Mouse (Mus musculus): ENCODE data around the gene Pax1. TPM values are rescaled to one million over a fixed set of nuclear protein-coding genes. Genes with fewer than 3 reads are reported as not detected.
A peak's percentile ranks its signal among the peaks of the same experiment; 100 is the strongest.

Gene Pax1
- polyA plus RNA-seq, 1 experiment from 2014 or later = not detected

DNA sequence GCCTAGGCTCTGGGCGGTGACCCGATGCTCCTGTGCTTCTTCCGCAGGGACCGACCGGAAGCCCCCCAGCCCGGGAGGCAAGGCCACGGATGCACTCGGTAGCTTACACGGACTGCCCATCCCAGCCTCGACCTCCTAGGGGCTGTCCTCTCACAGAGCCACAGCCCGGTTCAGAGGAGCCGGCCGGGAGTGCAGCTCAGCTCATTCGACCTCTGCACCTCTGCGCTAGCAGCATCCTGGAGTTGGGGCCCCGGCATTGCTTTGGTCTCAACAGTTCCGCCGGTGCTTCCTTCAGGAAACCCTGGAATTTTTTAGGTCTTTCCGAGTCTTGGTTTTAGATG is 11.9 kb downstream of the Pax1 start:
- DNase-seq (ENCODE audit: low read depth, low spot score) (no peak), ATAC-seq (no peak)
- H3K27me3 ChIP-seq = peaks cover 45% of the 10 kb centered on the region
- ChIA-PET CTCF (no interaction called here), POLR2A (no interaction called here)
- no peak for TF ChIP-seq CTCF (IDR thresholded peaks at IDR 0.05)
- in situ Hi-C loops (cut with MboI; ENCODE audit: low pct_unique_long_range_greater_than_20kb) = no loop called here

DNA sequence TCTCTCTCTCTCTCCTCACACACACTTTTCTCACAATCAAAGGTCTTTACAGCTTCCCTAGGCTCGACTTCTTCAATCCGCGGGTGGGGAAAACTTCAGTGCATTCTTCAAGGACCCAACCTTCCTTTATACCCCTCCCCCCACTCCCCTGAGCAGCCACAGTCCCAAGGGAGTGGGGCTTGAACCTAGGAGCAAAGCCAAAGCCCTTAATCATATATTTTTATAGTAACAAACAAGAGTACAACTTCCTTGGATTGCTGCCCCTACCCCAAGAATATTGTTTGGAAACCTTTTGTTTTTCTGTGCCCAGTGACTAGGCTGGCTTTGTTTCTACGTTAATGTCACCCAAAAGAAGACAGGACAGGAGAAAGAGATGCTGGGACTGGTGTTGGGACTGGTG is 12.5 kb downstream of the Pax1 start:
- ChIA-PET POLR2A (no interaction called here), CTCF (no interaction called here)
- peaks cover 47% of the 10 kb centered on the region for H3K27me3 ChIP-seq
- in situ Hi-C loops (cut with MboI; ENCODE audit: low pct_unique_long_range_greater_than_20kb) = no loop called here
- no peak for TF ChIP-seq CTCF (IDR thresholded peaks at IDR 0.05)
- ATAC-seq = no peak
- no peak for DNase-seq (ENCODE audit: low read depth, low spot score)

GRCm38 (mm10) chr2:147375019-147375715 is 13.4 kb downstream of the Pax1 start:
- DNase-seq (ENCODE audit: low read depth, low spot score) = no peak
- ChIA-PET POLR2A (no interaction called here), CTCF (no interaction called here)
- no peak for ATAC-seq
- TF ChIP-seq CTCF (IDR thresholded peaks at IDR 0.05) = no peak
- peaks cover 45% of the 10 kb centered on the region for H3K27me3 ChIP-seq
- in situ Hi-C loops (cut with MboI; ENCODE audit: low pct_unique_long_range_greater_than_20kb) = no loop called here

DNA sequence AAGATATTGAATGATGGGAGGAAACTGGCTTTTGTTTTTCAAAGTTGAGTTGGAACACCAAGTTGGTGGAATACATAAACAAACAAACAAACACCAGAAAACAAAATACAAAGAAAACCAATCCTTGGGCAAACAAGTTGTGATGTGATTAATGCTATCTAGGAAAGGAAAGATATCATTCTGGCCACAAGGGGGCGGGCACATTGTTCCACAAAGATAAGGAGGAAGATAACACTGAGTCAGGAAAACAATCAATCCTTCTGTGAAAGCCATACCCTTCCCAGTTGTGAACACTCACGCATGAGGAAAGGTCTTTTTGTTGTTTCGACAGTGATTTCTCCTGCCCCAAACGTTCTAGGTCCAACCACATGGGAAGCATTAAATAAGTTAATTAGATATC is 17.2 kb downstream of the Pax1 start:
- DNase-seq (ENCODE audit: low read depth, low spot score) = no peak
- no peak for ATAC-seq
- TF ChIP-seq CTCF (IDR thresholded peaks at IDR 0.05) = peak; percentile 59
- CTCF ChIA-PET = interaction anchor here (1.4 kb wide), 1 partner anchor 15 kb away, joined by 3 read pairs; no protein-coding TSS in a partner anchor
- POLR2A ChIA-PET = no interaction called here
- H3K27me3 ChIP-seq = peaks cover 23% of the 10 kb centered on the region
- in situ Hi-C loops (cut with MboI; ENCODE audit: low pct_unique_long_range_greater_than_20kb) = no loop called here

DNA sequence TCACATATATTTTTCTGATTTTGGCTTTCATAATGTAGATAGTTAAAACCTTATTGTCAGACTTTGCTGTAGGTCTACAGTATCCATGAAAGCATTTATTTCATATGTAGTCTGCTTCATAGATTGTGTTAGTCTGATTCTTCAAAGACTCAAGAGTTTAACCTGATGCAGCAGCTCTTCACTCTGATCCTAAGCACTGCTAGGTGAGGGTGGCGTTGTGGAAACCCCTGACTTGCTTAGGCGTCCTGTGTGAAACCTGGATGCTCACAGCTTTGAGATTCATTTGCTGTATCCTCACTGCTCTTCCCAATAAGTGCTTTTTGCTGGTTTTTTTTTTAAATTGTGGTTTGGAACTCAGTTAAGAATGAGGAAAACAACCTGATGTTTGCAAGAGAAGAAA is 21.6 kb downstream of the Pax1 start:
- POLR2A ChIA-PET = no interaction called here
- CTCF ChIA-PET = no interaction called here
- no peak for ATAC-seq

DNA sequence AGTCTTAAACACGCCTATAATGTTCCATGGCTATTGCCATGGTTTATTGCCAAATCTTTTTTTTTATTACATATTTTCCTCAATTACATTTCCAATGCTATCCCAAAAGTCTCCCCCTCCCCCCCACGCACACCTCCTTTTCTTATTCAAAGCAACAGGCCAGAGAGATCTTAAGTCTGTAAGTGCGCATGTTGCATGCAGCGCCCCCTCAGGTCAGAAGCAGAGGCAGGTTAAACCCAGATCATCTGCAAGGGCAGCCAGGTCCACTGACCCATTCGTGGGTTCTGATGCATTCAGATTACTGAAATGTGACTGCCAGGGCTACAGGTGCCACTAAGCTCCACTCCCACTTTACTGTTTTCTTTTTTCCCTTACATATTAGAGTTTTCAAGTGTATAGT is 25.2 kb downstream of the Pax1 start:
- H3K27me3 ChIP-seq = no peaks in the 10 kb centered on the region
- TF ChIP-seq CTCF (IDR thresholded peaks at IDR 0.05) = peak; percentile 22
- POLR2A ChIA-PET = no interaction called here
- in situ Hi-C loops (cut with MboI; ENCODE audit: low pct_unique_long_range_greater_than_20kb) = no loop called here
- DNase-seq (ENCODE audit: low read depth, low spot score) (no peak), ATAC-seq (no peak)
- CTCF ChIA-PET = no interaction called here

More for the DNA sequence above, 21.6 kb downstream of the Pax1 start:
- peaks cover 5% of the 10 kb centered on the region for H3K27me3 ChIP-seq
- TF ChIP-seq CTCF (IDR thresholded peaks at IDR 0.05) = no peak
- in situ Hi-C loops (cut with MboI; ENCODE audit: low pct_unique_long_range_greater_than_20kb) = loop anchor here (5.0 kb wide), 1 partner anchor 354 kb away; no protein-coding TSS in a partner anchor
- no peak for DNase-seq (ENCODE audit: low read depth, low spot score)

DNA sequence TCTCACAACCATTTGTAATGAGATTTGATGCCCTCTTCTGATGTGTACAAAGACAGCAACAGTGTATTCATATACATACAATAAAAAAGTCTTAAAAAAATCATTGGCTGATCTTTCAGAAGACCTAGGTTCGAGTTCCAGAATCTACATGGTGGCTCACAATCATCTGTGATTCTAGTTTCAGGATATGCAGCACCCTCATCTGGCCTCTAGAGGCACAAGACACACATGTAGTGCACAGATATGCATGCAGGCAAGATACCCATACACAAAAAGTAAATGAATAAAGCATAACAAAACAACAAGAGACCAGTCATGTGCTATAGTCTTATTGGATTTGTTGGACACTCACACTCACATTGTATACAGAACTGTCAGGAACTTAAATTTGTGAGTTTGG is 47.6 kb downstream of the Pax1 start:
- TF ChIP-seq CTCF (IDR thresholded peaks at IDR 0.05) = no peak
- in situ Hi-C loops (cut with MboI; ENCODE audit: low pct_unique_long_range_greater_than_20kb) = no loop called here
- CTCF ChIA-PET = no interaction called here
- no peak for ATAC-seq
- no peak for DNase-seq (ENCODE audit: low read depth, low spot score)
- POLR2A ChIA-PET = no interaction called here
- no peaks in the 10 kb centered on the region for H3K27me3 ChIP-seq

DNA sequence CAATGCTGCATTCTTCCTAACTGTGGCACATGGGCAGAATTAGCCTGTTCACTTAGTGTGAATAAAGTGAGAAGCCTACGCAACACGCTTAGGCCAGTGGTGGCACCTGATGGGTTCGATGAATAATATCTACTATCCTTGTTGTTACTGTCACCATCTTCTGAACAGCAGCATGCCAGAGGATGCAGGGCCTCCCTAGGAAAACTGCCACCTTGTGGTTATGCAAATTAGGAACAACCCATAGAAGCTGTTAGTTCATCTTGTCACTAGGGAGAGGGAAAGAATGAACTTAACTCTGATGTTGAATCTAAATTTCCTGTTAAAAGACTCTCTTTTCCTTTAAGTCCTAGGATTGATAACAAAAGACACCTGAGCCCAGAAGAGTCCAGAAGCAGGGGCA is 53.3 kb downstream of the Pax1 start:
- POLR2A ChIA-PET = no interaction called here
- CTCF ChIA-PET = no interaction called here

DNA sequence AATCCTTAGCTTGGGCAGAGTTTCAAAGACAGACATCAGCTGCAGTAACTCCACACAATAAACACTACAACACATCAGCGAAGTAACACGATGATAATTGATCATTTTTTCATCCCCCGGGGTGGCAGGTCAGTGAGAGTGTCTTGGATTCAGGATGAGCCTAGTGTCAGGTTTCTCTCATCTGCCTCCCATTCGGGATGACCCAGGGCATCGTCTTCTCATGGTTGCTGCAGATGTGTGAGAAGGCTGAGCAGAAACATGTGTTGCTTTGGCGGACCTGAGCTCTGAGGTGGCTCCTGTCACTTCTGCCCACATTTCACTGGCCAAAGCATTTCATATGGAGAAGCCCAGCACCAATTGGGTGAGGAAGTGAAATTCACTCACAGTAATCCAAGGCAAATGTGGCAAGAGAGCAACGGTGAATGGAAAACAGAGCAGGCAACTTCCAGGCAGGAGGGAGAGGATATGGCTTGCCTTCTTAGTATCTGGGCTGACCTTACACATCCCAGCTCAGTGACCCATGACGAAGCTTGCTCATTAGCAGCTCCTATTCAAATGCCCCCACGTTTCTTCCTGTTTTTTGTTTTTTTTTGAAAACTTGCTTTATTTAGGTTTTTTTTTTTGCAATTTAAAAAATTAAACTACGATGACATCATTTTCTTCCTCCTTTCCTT is 63.0 kb downstream of the Pax1 start:
- ChIA-PET CTCF (interaction anchor here (0.6 kb wide), 1 partner anchor 73 kb away, joined by 3 read pairs; no protein-coding TSS in a partner anchor), POLR2A (no interaction called here)
- DNase-seq (ENCODE audit: low read depth, low spot score) (no peak), ATAC-seq (no peak)
- H3K27me3 ChIP-seq = no peaks in the 10 kb centered on the region
- in situ Hi-C loops (cut with MboI; ENCODE audit: low pct_unique_long_range_greater_than_20kb) = no loop called here
- no peak for TF ChIP-seq CTCF (IDR thresholded peaks at IDR 0.05)

More for the DNA sequence above, 53.3 kb downstream of the Pax1 start:
- no peak for TF ChIP-seq CTCF (IDR thresholded peaks at IDR 0.05)
- in situ Hi-C loops (cut with MboI; ENCODE audit: low pct_unique_long_range_greater_than_20kb) = no loop called here
- no peaks in the 10 kb centered on the region for H3K27me3 ChIP-seq
- no peak for ATAC-seq
- DNase-seq (ENCODE audit: low read depth, low spot score) = no peak

- no peak for DNase-seq (ENCODE audit: low read depth, low spot score)
- in situ Hi-C loops (cut with MboI; ENCODE audit: low pct_unique_long_range_greater_than_20kb) = no loop called here
- no peak for TF ChIP-seq CTCF (IDR thresholded peaks at IDR 0.05)
- POLR2A ChIA-PET = no interaction called here
- no peaks in the 10 kb centered on the region for H3K27me3 ChIP-seq
- CTCF ChIA-PET = no interaction called here
- ATAC-seq = no peak
These were observed 68.1 kb downstream of the Pax1 start for GRCm38 (mm10) chr2:147429607-147430356.

- in situ Hi-C loops (cut with MboI; ENCODE audit: low pct_unique_long_range_greater_than_20kb) = no loop called here
- H3K27me3 ChIP-seq = no peaks in the 10 kb centered on the region
- ChIA-PET POLR2A (no interaction called here), CTCF (no interaction called here)
- no peak for DNase-seq (ENCODE audit: low read depth, low spot score)
- ATAC-seq = no peak
- peak; percentile 53 for TF ChIP-seq CTCF (IDR thresholded peaks at IDR 0.05)
These were observed 71.4 kb downstream of the Pax1 start for GRCm38 (mm10) chr2:147433120-147433519.

Other genes starting within 250 kb of the Pax1 start
- not detected for gene Nkx2-2, start 167.7 kb upstream of the Pax1 start, polyA plus RNA-seq (2021)